Mouse (Mus musculus): ENCODE data around the gene Olfr731. TPM values are rescaled to one million over a fixed set of nuclear protein-coding genes. Genes with fewer than 3 reads are reported as not detected.

The Olfr731 gene
- not detected for polyA plus RNA-seq (2017; shearing (Covaris generic))

DNA sequence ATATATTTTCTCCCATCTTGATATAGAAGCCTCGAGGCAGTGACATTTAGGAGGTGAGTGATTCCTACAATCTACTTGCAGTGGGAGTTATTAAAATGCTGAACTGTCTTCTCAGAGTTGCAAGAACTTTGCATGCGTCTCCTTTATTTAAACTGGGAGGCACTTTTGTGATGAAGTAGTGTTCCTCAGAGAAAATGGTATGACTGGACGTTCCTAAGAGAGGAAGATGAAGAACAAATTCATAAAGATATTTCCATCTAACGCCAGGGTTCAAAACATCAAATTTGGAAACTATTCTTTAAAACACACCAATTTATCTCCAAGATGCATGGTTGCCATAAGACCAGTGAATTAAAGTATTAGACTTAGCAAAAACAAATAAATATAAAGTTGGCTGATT, at the start of gene Olfr731:
Gene Olfr731, minus strand, starts transcription at position 101 of the 400 bp plus-strand sequence.
- ATAC-seq: no peak

GRCm38 (mm10) chr14:50284106-50284505, 42.4 kb upstream of the Olfr731 start, which contains the start of gene Olfr732:
TSS of gene Olfr732 (minus strand) at chr14:50284206.
- ATAC-seq: no peak

- no peak for ATAC-seq
Observed at GRCm38 (mm10) chr14:50188098-50188497, 53.6 kb downstream of the Olfr731 start, which contains the start of gene Olfr730. TSS of gene Olfr730 (minus strand) at chr14:50188198.

Other genes starting within 250 kb of the Olfr731 start
- gene Olfr725, start 201.5 kb downstream of the Olfr731 start, polyA plus RNA-seq (2017; shearing (Covaris generic)): not detected
- not detected for gene Olfr726, start 150.9 kb downstream of the Olfr731 start, polyA plus RNA-seq (2017; shearing (Covaris generic))
- under 1 TPM in 1 of 2 experiments, not detected in 1; 0.21 TPM for gene Olfr727, start 118.7 kb downstream of the Olfr731 start, polyA plus RNA-seq (2017; shearing (Covaris generic))
- not detected for gene Olfr728, start 99.2 kb downstream of the Olfr731 start, polyA plus RNA-seq (2017; shearing (Covaris generic))
- gene Olfr729, start 89.0 kb downstream of the Olfr731 start, polyA plus RNA-seq (2017; shearing (Covaris generic)): not detected
- gene Olfr730, start 53.7 kb downstream of the Olfr731 start, polyA plus RNA-seq (2017; shearing (Covaris generic)): not detected
- gene Olfr732, start 42.3 kb upstream of the Olfr731 start, polyA plus RNA-seq (2017; shearing (Covaris generic)): under 1 TPM in 1 of 2 experiments, not detected in 1; 0.17 TPM
- under 1 TPM in 1 of 2 experiments, not detected in 1; 0.28 TPM for gene Olfr733, start 59.7 kb upstream of the Olfr731 start, polyA plus RNA-seq (2017; shearing (Covaris generic))
- gene Olfr734, start 84.9 kb upstream of the Olfr731 start, polyA plus RNA-seq (2017; shearing (Covaris generic)): not detected
- gene Olfr735, start 107.0 kb upstream of the Olfr731 start, polyA plus RNA-seq (2017; shearing (Covaris generic)): not detected
- gene Tlr11, start 116.0 kb upstream of the Olfr731 start, polyA plus RNA-seq (2017; shearing (Covaris generic)): not detected
- gene Olfr736, start 139.3 kb upstream of the Olfr731 start, polyA plus RNA-seq (2017; shearing (Covaris generic)): not detected
- not detected for gene Olfr738, start 165.7 kb upstream of the Olfr731 start, polyA plus RNA-seq (2017; shearing (Covaris generic))
- gene Olfr739, start 176.8 kb upstream of the Olfr731 start, polyA plus RNA-seq (2017; shearing (Covaris generic)): not detected
- not detected for gene Olfr740, start 203.7 kb upstream of the Olfr731 start, polyA plus RNA-seq (2017; shearing (Covaris generic))
- not detected for gene Olfr741, start 230.9 kb upstream of the Olfr731 start, polyA plus RNA-seq (2017; shearing (Covaris generic))